Mouse (Mus musculus) left cerebral cortex, adult 18-20 months (tissue): ENCODE measurements at regions not wholly inside any gene's neighbourhood (a gene's known extent, or its start where the extent isn't known, plus 50 kb on each side); places are given as distances from the start of the nearest gene placed in this dataset.
"Not testable (repeated sequence)": the region's sequence is repeated elsewhere in the genome, so short reads cannot be mapped to it uniquely, and the experiment has no call there.

Experiments used
- DNase-seq, 2 experiments: peaks; one replicate each; pipeline ENCODE4 v3.0.0; 2021 to 2022; ENCODE audit warnings: low spot score in 2 of 2, mixed read lengths in 1 of 2

DNA sequence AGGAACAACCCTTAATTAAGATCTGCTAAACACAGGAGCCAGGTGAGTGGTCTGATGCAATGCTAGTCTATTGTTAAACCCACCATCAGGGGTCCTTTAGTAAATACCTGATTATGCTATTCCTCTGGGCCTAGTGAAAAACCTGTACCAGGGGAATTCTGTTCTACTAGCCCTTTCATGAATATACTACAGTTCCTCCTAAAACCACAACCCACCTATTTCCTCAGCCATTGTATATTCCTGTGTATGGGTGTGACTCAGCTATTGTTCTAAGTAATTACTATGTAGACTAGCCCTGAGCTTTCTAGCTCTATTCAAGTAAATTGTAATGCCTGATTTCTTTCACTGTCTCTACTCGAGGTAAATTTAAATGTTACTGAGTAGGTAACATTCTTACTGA, 57.0 kb upstream of the Egfem1 start:
- DNase-seq = not testable (repeated sequence)

DNA sequence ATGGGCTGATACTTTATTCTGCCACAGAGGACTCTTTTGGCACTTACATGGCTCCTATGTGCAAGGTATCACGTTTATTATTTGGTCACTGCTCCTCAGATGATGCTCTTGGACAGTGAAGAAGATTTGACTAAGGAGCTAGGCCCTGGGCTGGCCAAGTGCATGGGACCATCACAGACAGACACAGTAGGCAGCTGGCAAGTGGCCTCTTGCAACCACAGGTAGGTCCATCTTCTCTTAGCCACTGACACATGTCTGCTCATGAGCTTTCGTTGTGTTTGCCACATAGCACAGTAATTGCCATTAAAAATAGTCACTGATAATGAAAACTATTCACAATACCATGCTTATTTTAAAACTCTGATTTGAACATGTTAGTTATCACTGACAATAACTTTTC, 54.1 kb upstream of the Egfem1 start:
- no peak for DNase-seq

DNA sequence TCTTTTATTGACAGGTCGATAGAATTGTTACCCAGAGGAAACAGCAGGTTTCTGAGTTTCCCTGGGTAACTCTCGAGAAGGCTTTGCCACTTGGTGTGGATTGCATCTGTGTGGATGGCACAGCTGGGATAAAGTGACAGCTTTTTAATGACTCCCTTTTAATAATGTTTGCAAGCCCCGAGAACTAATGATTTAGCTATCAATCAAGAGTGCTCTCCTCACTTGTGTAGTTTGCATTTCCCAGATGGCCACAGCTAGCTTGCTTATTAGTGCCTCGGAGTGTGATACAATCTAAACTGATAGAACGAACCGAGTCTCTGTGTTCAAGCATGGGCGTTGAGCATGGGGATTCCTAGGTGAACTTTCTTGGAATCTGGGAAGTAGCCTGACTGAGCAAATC, 51.0 kb upstream of the Egfem1 start:
- no peak for DNase-seq

DNA sequence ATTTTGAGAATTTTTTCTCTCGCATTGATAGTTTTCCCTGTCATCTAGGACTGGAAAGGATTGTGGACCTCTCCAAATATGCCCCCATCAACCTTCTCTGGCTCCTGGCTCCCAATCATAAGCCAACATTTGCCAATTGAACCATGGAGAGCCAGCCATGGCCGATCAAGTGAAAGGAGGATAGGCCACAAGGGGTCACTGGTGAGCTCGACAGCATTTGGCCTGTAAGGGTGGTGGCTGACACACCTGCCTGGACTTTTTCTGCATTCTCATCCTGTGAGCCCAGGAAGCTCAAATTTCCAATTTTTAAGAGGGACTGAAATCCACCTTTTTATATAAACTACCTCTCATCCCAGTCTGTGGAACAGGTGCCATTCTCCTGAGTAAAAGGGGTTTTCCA, 50.0 kb upstream of the Egfem1 start:
- peak; percentile 8 to 25 for DNase-seq
